Mouse (Mus musculus) embryonic facial prominence, embryonic 15.5 days (tissue): ENCODE data around the gene Arhgap31. TPM values are rescaled to one million over a fixed set of nuclear protein-coding genes. Genes with fewer than 3 reads are reported as not detected.

Source experiments
- ATAC-seq: fragments of 200-750 bp; cut with Nextera tagmentation; 2 replicates; pipeline ENCODE4 v1.8.0; 2017; ENCODE audit warnings: low read depth, moderate TSS enrichment; ENCODE audit not compliant: insufficient number of reproducible peaks, low FRiP score, low TSS enrichment
- H3K27ac ChIP-seq: fragments of 300-500 bp; sonication (generic); replicated peaks from 2 replicates; pipeline ENCODE4 v1.5.1; 2015; ENCODE audit warnings: mild to moderate bottlenecking, inconsistent platforms
- H3K27me3 ChIP-seq: fragments of 300-500 bp; sonication (generic); 2 replicates; pipeline ENCODE4 v1.6.1; 2015; ENCODE audit warnings: inconsistent platforms
- H3K36me3 ChIP-seq: fragments of 300-500 bp; sonication (generic); 2 replicates; pipeline ENCODE4 v1.6.1; 2015; ENCODE audit warnings: mild to moderate bottlenecking, inconsistent platforms
- H3K4me1 ChIP-seq: fragments of 300-500 bp; sonication (generic); 2 replicates; pipeline ENCODE4 v1.6.1; 2015; ENCODE audit warnings: inconsistent platforms
- H3K4me2 ChIP-seq: fragments of 300-500 bp; sonication (generic); replicated peaks from 2 replicates; pipeline ENCODE4 v1.6.1; 2015; ENCODE audit warnings: mild to moderate bottlenecking, inconsistent platforms
- H3K4me3 ChIP-seq: fragments of 300-500 bp; sonication (generic); replicated peaks from 2 replicates; pipeline ENCODE4 v1.5.1; 2015; ENCODE audit warnings: mild to moderate bottlenecking, inconsistent platforms
- H3K9ac ChIP-seq: fragments of 300-500 bp; sonication (generic); 2 replicates; pipeline ENCODE4 v1.6.1; 2015; ENCODE audit warnings: inconsistent platforms
- H3K9me3 ChIP-seq: fragments of 300-500 bp; sonication (generic); replicated peaks from 2 replicates; pipeline ENCODE4 v1.6.1; 2016; ENCODE audit warnings: inconsistent platforms
- WGBS: fragments of 180-500 bp; shearing (Covaris S2); methylation state at CpG from one replicate; pipeline ENCODE4 v1.1.7; 2015; 5-methylcytosine and 5-hydroxymethylcytosine counted together
- polyA plus RNA-seq: library from polyadenylated mRNA; unstranded; fragments of >200 nt; fragmentation: Nextera tagmentation; extraction: Ambion mirVana; gene quantifications from 2 replicates; pipeline ENCODE4 v1.2.1, GENCODE M21; 2015

Arhgap31 gene
- 14.5 and 16.3 TPM in 2 replicates for polyA plus RNA-seq

- peak; percentile 93 for ATAC-seq
- no peaks in the 10 kb centered on the region for H3K9me3 ChIP-seq
- under 1% methylated on average over 72 of the region's 74 CpGs for WGBS
Observed at GRCm38 (mm10) chr16:38712581-38713403, at the start of gene Arhgap31. Gene Arhgap31, minus strand, starts transcription at chr16:38713274.

DNA sequence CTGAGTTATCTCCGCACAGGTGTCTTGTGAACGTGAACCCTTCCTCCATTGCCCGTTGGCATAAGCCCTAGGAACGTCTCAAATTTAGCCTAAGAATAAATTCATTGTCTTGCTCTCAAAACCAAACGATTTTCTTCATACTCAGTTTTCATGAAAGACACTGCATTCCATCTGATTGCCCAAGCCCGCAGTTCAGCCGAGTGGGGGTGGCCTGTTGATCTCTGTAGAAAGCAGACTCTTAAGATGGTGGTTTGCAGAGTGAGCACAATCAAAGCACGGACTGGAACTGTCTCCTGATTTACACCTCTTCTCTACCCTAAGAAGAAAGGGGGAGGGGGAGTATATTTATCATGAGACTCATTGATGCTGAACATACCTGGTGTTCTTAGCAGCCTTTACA, 49.3 kb upstream of the Arhgap31 start:
- peaks cover 29% of the 10 kb centered on the region for H3K36me3 ChIP-seq
- WGBS = 82% methylated on average over 8 of the region's 8 CpGs
- H3K4me3 ChIP-seq = no peak overlapping the region
- H3K27me3 ChIP-seq = no peaks in the 10 kb centered on the region
- ATAC-seq = no peak
- H3K27ac ChIP-seq = no peak overlapping the region
- no peak overlapping the region for H3K9ac ChIP-seq
- no peak overlapping the region for H3K4me2 ChIP-seq
- no peaks in the 10 kb centered on the region for H3K4me1 ChIP-seq
- no peaks in the 10 kb centered on the region for H3K9me3 ChIP-seq

More at GRCm38 (mm10) chr16:38712581-38713403, at the start of gene Arhgap31:
- Histone ChIP-seq H3K9ac (peak within 1 kb of the TSS; percentile 73), H3K4me2 (peak within 1 kb of the TSS; percentile 76), H3K36me3 (no peaks in the 10 kb centered on the region), H3K27me3 (no peaks in the 10 kb centered on the region), H3K27ac (peak within 1 kb of the TSS; percentile 96), H3K4me1 (peaks cover 22% of the 10 kb centered on the region), H3K4me3 (peak within 1 kb of the TSS; percentile 74)

- no peak for ATAC-seq
- Histone ChIP-seq H3K9ac (no peak overlapping the region), H3K27me3 (no peaks in the 10 kb centered on the region), H3K4me2 (no peak overlapping the region), H3K36me3 (peaks cover 29% of the 10 kb centered on the region), H3K4me1 (no peaks in the 10 kb centered on the region), H3K9me3 (no peaks in the 10 kb centered on the region), H3K4me3 (no peak overlapping the region), H3K27ac (no peak overlapping the region)
- WGBS = 70% methylated on average over 5 of the region's 5 CpGs
Observed at GRCm38 (mm10) chr16:38761972-38762371, 48.9 kb upstream of the Arhgap31 start.

- no peaks in the 10 kb centered on the region for H3K9me3 ChIP-seq
- peaks cover 29% of the 10 kb centered on the region for H3K36me3 ChIP-seq
- no peak overlapping the region for H3K4me3 ChIP-seq
- H3K9ac ChIP-seq = no peak overlapping the region
- H3K27me3 ChIP-seq = no peaks in the 10 kb centered on the region
- WGBS = 61% methylated on average over 6 of the region's 6 CpGs
- no peak overlapping the region for H3K4me2 ChIP-seq
- no peak for ATAC-seq
- H3K27ac ChIP-seq = no peak overlapping the region
- H3K4me1 ChIP-seq = no peaks in the 10 kb centered on the region
Observed at GRCm38 (mm10) chr16:38760834-38761375, 47.8 kb upstream of the Arhgap31 start.

DNA sequence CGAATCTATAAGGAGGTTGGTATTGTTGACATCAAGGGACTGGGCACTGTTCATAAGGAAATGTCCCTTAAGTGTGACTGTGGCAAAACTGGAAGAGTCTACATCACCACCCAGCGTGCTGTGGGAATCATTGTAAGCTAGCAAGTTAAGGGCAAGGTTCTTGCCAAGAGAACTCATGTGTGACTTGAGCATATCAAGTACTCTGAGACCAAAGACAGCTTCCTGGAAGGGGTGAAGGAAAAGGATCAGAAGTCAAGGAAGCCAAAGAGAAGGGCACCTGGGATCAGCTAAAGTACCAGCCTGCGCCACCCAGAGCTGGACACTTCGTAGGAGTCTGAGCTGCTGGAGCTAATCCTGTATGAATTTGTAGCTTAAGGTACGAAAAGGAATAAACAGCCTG, 47.2 kb upstream of the Arhgap31 start:
- H3K27ac ChIP-seq = no peak overlapping the region
- no peak overlapping the region for H3K9ac ChIP-seq
- no peaks in the 10 kb centered on the region for H3K4me1 ChIP-seq
- H3K9me3 ChIP-seq = no peaks in the 10 kb centered on the region
- no peaks in the 10 kb centered on the region for H3K27me3 ChIP-seq
- no peak for ATAC-seq
- H3K36me3 ChIP-seq = peaks cover 29% of the 10 kb centered on the region
- no peak overlapping the region for H3K4me3 ChIP-seq
- no peak overlapping the region for H3K4me2 ChIP-seq
- WGBS = 90% methylated on average over 5 of the region's 5 CpGs

GRCm38 (mm10) chr16:38758104-38758861, 45.2 kb upstream of the Arhgap31 start:
- Histone ChIP-seq H3K27me3 (no peaks in the 10 kb centered on the region), H3K9me3 (no peaks in the 10 kb centered on the region), H3K4me1 (peaks cover 5% of the 10 kb centered on the region; the same call in 1 of the 2 replicates), H3K4me2 (no peak overlapping the region), H3K27ac (no peak overlapping the region), H3K36me3 (peaks cover 28% of the 10 kb centered on the region), H3K4me3 (no peak overlapping the region), H3K9ac (no peak overlapping the region)
- WGBS = 72% methylated on average over 12 of the region's 12 CpGs
- no peak for ATAC-seq

GRCm38 (mm10) chr16:38757626-38758025, 44.6 kb upstream of the Arhgap31 start:
- Histone ChIP-seq H3K9me3 (no peaks in the 10 kb centered on the region), H3K27ac (no peak overlapping the region), H3K27me3 (no peaks in the 10 kb centered on the region), H3K4me3 (no peak overlapping the region), H3K4me2 (no peak overlapping the region), H3K36me3 (peaks cover 23% of the 10 kb centered on the region), H3K9ac (no peak overlapping the region), H3K4me1 (peaks cover 10% of the 10 kb centered on the region; the same call in 1 of the 2 replicates)
- WGBS = 93% methylated on average over 19 of the region's 19 CpGs
- no peak for ATAC-seq

- no peak for ATAC-seq
- Histone ChIP-seq H3K4me3 (no peak overlapping the region), H3K9ac (no peak overlapping the region), H3K9me3 (no peaks in the 10 kb centered on the region), H3K27ac (no peak overlapping the region), H3K36me3 (peaks cover 22% of the 10 kb centered on the region), H3K27me3 (no peaks in the 10 kb centered on the region), H3K4me1 (peaks cover 10% of the 10 kb centered on the region; the same call in 1 of the 2 replicates), H3K4me2 (no peak overlapping the region)
- WGBS = 69% methylated on average over 4 of the region's 4 CpGs
Observed at GRCm38 (mm10) chr16:38756572-38756971, 43.5 kb upstream of the Arhgap31 start.

DNA sequence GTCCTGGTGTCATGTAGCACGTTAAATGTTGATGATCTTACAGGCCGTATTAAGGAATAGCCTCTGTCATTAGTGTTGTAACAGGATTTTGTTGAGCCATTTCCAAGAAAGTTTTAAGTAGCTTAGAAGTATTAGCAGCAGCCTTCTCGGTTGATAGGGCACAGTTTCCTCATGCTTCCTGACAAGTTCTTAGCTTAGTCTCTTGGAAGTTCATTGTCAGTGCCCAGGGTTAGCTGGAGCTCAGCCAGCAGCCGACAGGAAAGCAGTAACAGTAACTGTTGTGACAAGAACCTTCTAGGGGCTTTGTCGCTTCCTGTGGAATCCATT, 43.1 kb upstream of the Arhgap31 start:
- H3K4me3 ChIP-seq = no peak overlapping the region
- peaks cover 10% of the 10 kb centered on the region; the same call in 1 of the 2 replicates for H3K4me1 ChIP-seq
- ATAC-seq = no peak
- 27% methylated on average over 5 of the region's 5 CpGs for WGBS
- no peak overlapping the region for H3K9ac ChIP-seq
- peaks cover 22% of the 10 kb centered on the region for H3K36me3 ChIP-seq
- H3K4me2 ChIP-seq = no peak overlapping the region
- H3K27ac ChIP-seq = no peak overlapping the region
- no peaks in the 10 kb centered on the region for H3K27me3 ChIP-seq
- H3K9me3 ChIP-seq = no peaks in the 10 kb centered on the region

DNA sequence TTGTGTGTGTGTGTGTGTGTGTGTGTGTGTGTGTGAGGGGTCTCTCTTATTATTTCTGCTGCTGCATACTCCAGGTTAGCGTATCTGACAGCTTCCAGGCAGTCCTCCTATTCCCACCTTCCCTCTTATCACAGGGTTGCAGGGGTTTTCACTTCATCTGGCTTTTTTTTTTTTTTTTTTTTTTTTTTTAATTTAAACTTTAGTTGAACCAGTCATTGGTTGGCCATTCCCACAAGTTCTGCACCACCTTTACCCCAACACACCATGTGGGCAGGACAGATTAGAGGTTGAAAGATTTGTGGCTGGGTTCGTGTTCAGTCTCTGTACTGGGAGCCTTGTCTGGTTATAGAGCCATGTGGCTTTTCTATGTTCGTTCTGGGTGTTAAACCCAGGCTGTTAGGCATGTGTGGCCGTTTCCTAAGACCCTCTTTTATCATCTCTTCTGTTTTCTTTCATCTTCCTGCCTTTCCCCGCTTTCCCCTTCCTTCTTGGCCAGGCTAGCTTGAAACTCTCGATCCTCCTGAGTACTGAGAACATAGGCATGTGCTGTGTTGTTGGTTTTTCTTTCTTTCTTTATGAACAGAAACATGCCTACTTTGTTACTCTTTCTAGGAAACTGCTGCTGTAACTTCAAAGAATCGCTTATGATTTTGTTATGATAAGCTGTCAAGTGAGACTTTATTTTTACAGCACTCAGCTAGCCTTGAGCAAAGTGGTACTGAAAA, 42.5 kb upstream of the Arhgap31 start:
- Histone ChIP-seq H3K4me1 (peaks cover 10% of the 10 kb centered on the region; the same call in 1 of the 2 replicates), H3K4me3 (no peak overlapping the region), H3K36me3 (peaks cover 22% of the 10 kb centered on the region), H3K27ac (0 out of 2 replicates have a peak overlapping the region, but pooled peaks have one; percentile 4), H3K9ac (no peak overlapping the region), H3K4me2 (no peak overlapping the region), H3K27me3 (no peaks in the 10 kb centered on the region), H3K9me3 (no peaks in the 10 kb centered on the region)
- 38% methylated on average over 7 of the region's 7 CpGs for WGBS
- ATAC-seq = no peak

DNA sequence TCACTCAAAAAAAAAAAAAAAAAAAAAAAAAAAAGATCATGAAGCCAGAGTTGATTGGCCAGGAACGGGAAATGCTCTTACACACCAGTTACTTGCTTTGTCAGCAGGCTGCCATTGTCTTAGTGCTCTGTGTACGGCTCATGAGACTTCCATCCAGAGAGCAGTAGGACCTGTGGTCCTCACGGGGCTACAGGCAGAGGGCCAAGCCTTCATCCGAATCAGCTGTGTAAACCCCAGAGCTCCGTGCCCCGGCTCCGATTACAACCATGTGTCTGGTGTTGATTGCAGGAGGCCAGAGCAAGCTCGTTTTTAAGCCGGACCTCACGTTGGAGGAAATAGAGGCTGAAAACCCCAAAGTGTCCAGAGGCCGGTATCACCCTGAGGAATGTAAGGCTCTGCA, 40.6 kb upstream of the Arhgap31 start:
- Histone ChIP-seq H3K27ac (no peak overlapping the region), H3K9me3 (no peaks in the 10 kb centered on the region), H3K4me3 (no peak overlapping the region), H3K9ac (no peak overlapping the region), H3K27me3 (no peaks in the 10 kb centered on the region), H3K4me2 (no peak overlapping the region), H3K36me3 (peaks cover 15% of the 10 kb centered on the region), H3K4me1 (peaks cover 10% of the 10 kb centered on the region; the same call in 1 of the 2 replicates)
- 25% methylated on average over 11 of the region's 11 CpGs for WGBS
- peak; percentile 59 for ATAC-seq
